Mouse (Mus musculus): ENCODE data around the gene Esrra.

The Esrra gene

GRCm38 (mm10) chr19:6941372-6942248, 20.0 kb upstream of the Esrra start, which contains the start of gene Bad:
Gene Bad (plus strand): TSS chr19:6941861.
- no peak for DNase-seq (ENCODE audit: extremely low read depth, low read depth)

DNA sequence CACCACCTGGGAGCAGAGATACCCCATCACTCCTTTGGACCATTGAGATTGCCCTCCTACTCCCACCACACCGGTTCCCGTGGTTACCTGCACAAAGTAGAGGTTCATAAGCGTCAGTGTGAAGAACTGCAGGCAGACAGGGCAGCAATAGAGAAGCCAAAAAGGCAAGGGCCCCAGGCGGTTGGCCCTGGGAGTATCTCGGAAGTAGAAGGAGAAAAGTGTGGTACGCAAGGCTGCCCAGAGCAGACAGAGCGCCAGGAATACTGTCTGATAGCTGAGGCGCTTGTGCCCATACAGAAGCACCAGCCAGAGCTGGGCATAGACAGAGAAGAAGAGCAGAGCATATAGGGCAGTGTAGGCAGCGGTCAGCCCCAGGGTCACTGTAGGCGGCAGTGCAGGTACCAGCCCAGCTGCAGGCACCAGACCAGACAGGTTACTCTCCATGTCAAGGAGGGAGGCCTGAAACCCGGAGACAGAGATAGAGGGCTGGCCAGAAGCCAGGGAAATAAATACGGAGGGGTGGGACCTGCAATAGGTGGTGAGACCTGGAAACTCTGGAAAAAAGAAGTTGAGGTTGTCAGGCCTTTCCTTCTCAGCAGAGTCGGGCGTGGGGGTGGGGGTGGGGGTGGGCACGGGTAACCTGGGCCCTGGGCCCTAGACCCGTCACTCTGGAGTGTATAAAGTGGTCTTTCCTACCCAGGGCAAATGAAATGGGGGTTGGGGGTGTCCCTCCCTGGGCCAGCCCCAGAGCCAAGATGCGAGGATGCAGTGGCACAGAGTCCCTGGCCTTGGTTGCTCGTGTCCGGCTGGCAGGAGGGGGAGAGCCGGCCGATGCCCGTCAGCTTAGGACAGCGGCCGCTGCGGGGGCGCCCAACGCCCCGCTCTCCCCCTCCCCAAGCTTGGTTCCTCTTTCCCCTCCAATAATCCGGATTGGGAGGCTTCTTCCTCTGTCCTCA, 19.1 kb upstream of the Esrra start:
- no peak for DNase-seq (ENCODE audit: extremely low read depth, low read depth)

DNA sequence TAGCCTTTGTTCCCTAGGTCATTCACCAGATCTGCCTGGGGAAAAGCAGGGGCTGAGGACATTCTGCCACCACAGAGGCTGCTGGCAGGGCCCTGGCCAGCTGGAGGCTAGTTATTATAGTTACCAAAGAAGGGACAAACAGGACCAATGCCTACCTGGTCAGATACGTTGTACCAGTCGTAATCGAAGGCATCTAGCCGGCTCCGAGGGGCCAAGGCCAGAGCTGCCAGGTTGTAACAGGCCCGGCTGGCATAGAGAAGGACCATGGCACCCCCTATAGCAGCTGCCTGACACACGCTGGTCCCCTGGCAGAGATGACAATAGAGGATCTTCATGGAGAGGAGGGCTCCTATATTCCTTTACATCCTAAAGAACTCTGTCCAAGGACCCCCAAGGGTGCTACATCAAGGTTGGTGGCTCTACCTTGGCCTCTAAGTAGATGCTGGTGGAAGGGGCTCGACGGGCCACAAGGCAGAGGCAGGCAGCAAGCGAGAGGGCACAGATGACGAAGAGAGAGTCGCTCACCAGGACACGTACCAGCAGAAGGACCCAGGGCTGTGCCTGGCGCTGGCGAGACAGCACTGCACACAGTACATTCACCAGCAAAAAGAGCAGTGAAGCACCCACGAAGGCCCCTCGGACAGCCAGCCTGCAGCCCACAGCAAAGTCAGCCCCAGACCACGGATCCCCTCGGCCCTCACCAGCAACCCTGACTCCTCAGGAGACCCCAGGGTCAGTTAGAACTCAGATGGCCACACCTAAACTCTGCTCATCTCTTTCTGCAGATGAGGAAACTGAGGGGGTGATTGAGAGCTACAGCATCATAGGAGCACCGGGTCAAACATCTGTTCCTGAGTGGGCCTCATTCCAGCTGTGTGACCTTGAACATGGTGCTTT, 17.7 kb upstream of the Esrra start:
- no peak for DNase-seq (ENCODE audit: extremely low read depth, low read depth)

DNA sequence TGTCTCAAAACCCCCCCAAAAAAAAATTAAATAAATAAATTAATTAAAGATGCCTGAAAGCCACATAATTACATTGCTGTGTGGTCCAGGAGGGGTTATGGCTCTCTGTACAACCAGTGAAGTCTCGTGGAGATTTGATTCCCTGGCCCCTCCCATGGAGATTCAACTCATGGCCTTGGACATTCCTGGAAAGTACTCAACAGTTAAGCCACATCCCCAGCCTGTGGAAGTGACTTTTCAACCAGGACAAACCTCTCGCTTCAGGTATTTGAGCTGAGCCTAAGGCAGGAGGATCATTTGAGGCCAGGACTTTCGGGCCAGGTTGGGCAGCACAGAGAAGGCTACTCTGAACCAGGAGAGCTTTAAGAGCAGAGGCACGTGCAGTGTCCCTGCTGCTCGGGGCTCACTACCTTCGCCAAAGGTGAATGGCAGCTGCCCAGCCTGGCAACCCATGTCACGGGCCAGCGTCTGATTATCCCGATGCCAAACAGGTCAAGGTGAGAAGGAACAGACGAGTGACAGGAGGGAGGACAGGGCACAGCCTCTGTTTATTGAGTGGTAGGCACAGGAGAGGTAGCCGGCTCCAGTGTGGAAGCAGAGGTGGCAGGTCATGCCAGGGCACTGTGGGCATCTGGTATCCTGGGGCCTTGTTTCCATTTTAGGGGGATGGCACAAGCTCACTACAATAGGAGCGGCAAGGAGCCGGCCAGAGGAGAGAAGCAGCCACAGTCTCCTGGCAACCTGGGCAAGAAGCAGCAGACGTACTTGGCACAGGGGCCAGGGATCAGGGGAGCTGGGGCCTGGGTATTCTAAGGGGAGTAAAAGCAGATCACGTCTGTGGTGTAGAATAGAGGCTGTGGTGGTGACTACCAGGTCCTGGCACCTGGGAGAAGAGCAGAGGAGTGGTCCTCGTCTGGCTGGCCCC, 16.2 kb upstream of the Esrra start:
- DNase-seq (ENCODE audit: extremely low read depth, low read depth) = no peak

DNA sequence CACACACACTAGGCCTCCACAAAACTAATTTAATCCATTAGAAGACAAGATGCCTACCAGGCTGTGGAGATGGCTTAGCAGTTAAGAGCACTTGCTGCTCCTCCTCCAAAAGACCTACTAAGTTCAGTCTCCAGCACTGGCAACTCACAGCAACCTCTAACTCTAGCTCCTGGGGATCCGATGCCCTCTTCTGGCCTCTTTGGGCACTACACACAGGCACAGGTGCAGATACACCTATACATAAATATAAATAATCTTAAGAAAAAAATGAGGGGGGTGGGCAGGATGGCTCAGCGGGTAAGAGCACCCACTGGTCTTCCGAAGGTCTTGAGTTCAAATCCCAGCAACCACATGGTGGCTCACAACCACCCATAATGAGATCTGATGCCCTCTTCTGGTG, 14.7 kb upstream of the Esrra start:
- DNase-seq (ENCODE audit: extremely low read depth, low read depth) = no peak

- no peak for DNase-seq (ENCODE audit: extremely low read depth, low read depth)
Observed at GRCm38 (mm10) chr19:6934195-6934977, 12.8 kb upstream of the Esrra start, which contains the start of gene Kcnk4. Gene Kcnk4 (minus strand): TSS chr19:6934515.

- DNase-seq (ENCODE audit: extremely low read depth, low read depth) = no peak
Observed at GRCm38 (mm10) chr19:6933436-6934194, 12.0 kb upstream of the Esrra start.

DNA sequence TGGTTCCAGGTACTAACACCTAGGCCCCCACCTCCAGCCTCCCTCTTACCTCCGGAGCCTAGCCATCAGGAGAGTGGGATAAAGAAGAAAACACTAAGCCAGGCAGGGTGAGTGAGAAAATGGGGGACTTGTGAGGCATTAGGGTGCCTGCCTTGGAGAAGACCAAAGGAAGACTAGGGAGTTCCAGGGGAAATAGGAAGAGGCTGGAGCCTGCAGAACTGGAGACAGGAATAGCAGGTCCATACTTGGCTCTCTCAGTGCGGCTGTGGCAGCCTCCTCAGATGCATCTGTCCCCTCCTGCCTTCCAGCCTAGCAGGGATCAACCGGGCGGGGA, 11.5 kb upstream of the Esrra start:
- no peak for DNase-seq (ENCODE audit: extremely low read depth, low read depth)

GRCm38 (mm10) chr19:6932018-6932417, 10.4 kb upstream of the Esrra start:
- no peak for DNase-seq (ENCODE audit: extremely low read depth, low read depth)

DNA sequence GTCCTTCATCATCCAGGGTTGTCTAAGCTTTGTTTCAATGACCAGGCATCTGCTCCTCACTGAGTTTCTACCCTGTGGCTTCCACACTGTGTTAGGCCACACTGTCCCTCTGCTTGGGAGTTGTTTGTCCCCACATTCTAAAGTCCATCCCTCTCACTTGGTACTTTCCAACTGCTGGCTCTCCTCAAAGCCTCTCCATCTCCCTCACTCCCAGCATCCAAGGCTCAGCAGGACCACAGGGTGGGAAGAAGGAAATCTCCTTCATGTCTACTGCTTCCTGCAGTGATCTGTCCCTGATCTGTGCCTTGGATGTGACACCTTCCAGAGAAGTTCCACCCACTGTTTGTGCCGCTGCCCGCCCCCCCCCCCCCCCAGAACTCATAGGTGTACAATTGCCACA, 9.4 kb upstream of the Esrra start:
- DNase-seq (ENCODE audit: extremely low read depth, low read depth) = no peak

DNA sequence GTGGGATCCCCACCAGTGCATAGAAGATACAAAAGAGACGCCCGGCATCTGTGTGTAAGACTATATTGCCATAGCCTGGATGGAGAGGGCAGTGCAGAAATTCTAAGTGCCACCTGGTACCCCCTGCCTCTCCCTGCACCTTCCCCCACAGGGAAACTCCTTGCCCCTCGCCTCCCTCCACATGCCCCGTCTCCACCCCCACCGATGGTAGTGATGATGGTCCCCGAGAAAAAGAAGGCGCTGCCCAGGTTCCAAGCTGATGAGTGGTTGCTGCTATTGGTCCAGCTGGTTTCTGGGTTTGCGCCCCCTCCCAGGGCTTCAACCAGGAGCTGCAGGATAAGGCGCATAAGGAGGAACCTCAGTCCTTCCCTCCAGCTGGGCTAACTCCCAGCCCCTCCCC, 6.5 kb upstream of the Esrra start:
- no peak for DNase-seq (ENCODE audit: extremely low read depth, low read depth)

GRCm38 (mm10) chr19:6926559-6927255, 5.1 kb upstream of the Esrra start:
- no peak for DNase-seq (ENCODE audit: extremely low read depth, low read depth)

DNA sequence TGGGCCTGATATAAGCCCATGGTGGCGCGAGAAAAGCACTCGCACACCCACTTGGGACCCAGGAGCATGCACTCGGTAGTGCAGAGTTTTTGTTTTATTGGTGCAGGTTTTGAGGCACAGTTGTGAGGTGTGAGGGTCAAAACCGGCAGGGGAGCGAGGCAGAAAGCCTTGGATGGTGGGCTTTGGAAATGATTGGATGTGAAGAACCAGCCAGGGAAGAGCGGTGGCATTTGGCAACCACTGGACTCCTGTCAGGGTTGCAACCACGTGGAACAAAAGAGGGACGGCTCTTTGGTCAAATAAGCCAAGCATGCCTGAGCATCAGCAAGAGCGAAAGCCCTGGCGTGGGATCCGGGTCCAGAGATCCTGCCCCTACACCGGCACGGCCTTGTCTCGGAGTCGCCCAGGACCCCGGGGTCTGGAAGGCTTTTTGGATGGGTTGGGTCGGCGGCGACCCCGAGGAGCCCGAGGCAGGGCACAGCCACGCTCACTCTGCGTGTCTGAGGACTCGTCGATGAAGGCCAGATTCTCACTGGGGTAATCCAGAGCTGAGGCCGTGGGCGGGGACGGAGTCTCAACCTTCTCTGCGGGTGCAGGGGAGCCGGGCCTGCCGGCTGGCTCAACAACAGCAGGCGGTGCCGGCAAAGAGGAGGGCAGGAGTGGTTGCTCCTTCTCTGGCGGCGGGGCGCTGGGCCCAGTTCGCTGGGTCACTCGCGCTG, 4.2 kb upstream of the Esrra start:
- DNase-seq (ENCODE audit: extremely low read depth, low read depth) = no peak

DNA sequence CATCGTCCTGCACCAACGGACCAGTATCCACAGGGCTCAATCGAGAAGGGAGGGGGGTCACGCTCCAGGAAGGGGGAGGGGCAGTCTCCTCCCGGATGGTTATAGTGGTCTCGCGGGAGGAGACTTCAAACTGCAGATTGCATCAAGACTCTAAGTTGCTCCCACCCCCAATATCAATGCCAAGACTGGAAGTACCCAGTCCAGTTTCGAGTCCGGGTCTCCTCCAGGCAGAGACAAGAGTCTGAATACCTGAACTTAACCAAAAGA, 3.6 kb upstream of the Esrra start, which contains the start of gene Catsperz:
Gene Catsperz, minus strand, starts transcription at position 74 of the 267 bp plus-strand sequence.
- no peak for DNase-seq (ENCODE audit: extremely low read depth, low read depth)

DNA sequence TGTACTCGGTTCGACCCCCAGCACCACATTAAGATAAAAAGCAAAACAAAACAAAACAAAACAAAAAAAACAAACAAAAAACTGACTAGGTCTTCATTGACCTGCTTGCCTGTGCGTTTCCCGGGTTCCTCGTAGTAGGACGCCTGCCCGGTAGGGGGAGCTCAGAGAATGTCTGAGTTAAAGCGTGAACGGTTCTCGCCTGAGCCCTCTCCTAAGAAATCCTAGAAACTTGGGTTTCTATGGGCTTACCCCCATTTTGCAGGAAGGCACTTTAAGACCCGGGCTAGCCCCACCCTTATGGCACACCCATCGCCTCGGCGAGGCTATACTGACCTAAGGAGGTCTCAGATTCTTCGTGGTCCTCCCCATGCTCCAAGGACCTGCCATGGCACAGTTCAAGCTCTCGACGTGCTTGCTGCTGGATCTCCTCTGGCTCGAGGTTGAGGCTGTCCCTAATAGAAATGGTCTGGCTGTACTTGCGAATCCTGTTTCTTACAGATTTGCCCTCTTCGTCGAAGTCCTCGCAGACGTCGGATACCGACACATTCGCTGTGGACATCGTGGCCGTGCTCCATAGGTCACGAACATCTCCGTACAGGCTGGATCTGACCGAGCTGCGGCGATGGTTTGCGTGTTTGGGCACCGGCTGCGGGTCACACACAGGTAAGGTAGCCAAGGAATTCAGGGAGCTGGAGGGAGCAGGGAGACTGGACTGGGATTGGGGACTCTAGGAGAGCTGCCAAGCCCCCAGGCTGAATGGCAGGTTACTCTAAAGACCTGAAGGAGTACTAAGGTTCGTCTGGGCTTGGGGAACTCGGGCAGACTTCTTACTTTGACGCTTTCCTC, 3.1 kb upstream of the Esrra start:
- no peak for DNase-seq (ENCODE audit: extremely low read depth, low read depth)

- DNase-seq (ENCODE audit: extremely low read depth, low read depth) = no peak
Observed at GRCm38 (mm10) chr19:6922901-6923735, 1.5 kb upstream of the Esrra start.

Data from MEL-GATA-1-ER (cell line).